ENCODE assay signal across 6 mouse cellular contexts in the genomic region with DNA sequence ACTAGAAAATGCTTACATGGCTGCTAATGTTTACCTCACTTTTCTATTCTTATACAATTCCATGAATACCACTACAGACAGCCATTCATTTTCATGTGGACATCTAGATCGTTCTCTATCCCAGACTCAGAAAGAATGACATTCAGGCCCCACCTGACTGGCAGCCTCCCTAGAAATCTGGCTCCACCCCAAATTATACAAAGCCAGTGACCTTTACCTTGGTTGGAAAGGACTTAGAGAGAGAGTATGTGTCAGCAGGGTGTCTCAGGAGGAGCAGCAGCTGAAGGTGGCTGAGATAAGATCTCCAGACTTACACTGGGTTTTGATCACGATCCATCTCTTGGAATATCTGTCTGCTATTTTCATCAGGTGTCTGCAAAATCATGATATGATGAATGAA. TPM values are rescaled to one million over a fixed set of nuclear protein-coding genes. Genes with fewer than 3 reads are reported as not detected.
"Had no signal": no experiment of that assay in that cellular context is flagged by ENCODE, and none has a peak within 500 bp of the region (broad histone marks: within the 10 kb centered on the region; RNA-seq: fewer than 3 reads in every experiment).

No protein-coding gene starts in this region.

RNA-seq across cellular contexts. Expression of gene Ces2c, which starts 22.0 kb away (rescaled TPM):
- polyA plus RNA-seq: neural tube, embryonic 12.5 days; neural tube, embryonic 13.5 days; neural tube, embryonic 14.5 days; neural tube, embryonic 15.5 days; testis, adult 2 months had no signal

RNA-seq across cellular contexts. Expression of gene Ces2b, which starts 37.5 kb away (rescaled TPM):
- polyA plus RNA-seq: spleen, adult 2 months had no signal

RNA-seq across cellular contexts. Expression of gene Ces2e, which starts 57.2 kb away (rescaled TPM):
- polyA plus RNA-seq: neural tube, embryonic 12.5 days; neural tube, embryonic 13.5 days; neural tube, embryonic 14.5 days; neural tube, embryonic 15.5 days had no signal
